Mouse (Mus musculus) forebrain, embryonic 10.5 days (tissue): Measurements from ENCODE around the gene Scamp5. TPM values are rescaled to one million over a fixed set of nuclear protein-coding genes. Genes with fewer than 3 reads are reported as not detected.

Experiments used
- DNase-seq: peaks from one replicate; pipeline ENCODE4 v3.0.0-alpha.2; 2017; ENCODE audit warnings: low spot score; ENCODE audit errors: extremely low spot score
- H3K27ac ChIP-seq: fragments of 300-500 bp; sonication (generic); 2 replicates; pipeline ENCODE4 v1.5.1; 2016; ENCODE audit warnings: mild to moderate bottlenecking
- H3K27me3 ChIP-seq: fragments of 300-500 bp; sonication (generic); 2 replicates; pipeline ENCODE4 v1.6.1; 2016; ENCODE audit warnings: mild to moderate bottlenecking; ENCODE audit not compliant: poor library complexity, severe bottlenecking
- H3K36me3 ChIP-seq: fragments of 300-500 bp; sonication (generic); replicated peaks from 2 replicates; pipeline ENCODE4 v1.6.1; 2016; ENCODE audit warnings: mild to moderate bottlenecking, moderate library complexity
- H3K4me1 ChIP-seq: fragments of 300-500 bp; sonication (generic); 2 replicates; pipeline ENCODE4 v1.6.1; 2016
- H3K4me3 ChIP-seq: fragments of 300-500 bp; sonication (generic); 2 replicates; pipeline ENCODE4 v1.5.1; 2016; ENCODE audit warnings: mild to moderate bottlenecking, moderate library complexity
- H3K9me3 ChIP-seq: fragments of 300-500 bp; sonication (generic); 2 replicates; pipeline ENCODE4 v1.6.1; 2016; ENCODE audit warnings: mild to moderate bottlenecking, moderate library complexity
- WGBS: fragments of 180-500 bp; shearing (Covaris S2); methylation state at CpG from one replicate; pipeline ENCODE4 v1.1.7; 2016; 5-methylcytosine and 5-hydroxymethylcytosine counted together
- polyA plus RNA-seq: library from polyadenylated mRNA; unstranded; fragments of >200 nt; fragmentation: Nextera tagmentation; extraction: Ambion mirVana; gene quantifications from 2 replicates; pipeline ENCODE4 v1.2.1, GENCODE M21; 2016

Scamp5 gene
- polyA plus RNA-seq, 1 experiment from 2014 or later: 15.5 TPM

- Histone ChIP-seq H3K27me3 (no peaks in the 10 kb centered on the region), H3K4me1 (no peaks in the 10 kb centered on the region), H3K36me3 (no peaks in the 10 kb centered on the region), H3K27ac (no peak overlapping the region), H3K4me3 (no peak overlapping the region), H3K9me3 (peaks cover 19% of the 10 kb centered on the region)
- no peak for DNase-seq
- 94% methylated on average over 2 of the region's 2 CpGs for WGBS
Measured at GRCm38 (mm10) chr9:57398773-57399172, 69.1 kb downstream of the Scamp5 start.

GRCm38 (mm10) chr9:57392892-57393291 lies 75.0 kb downstream of the Scamp5 start:
- no peak overlapping the region for H3K4me3 ChIP-seq
- H3K36me3 ChIP-seq: no peaks in the 10 kb centered on the region
- 85% methylated on average over 1 of the region's 1 CpGs for WGBS
- no peak for DNase-seq
- no peak overlapping the region for H3K27ac ChIP-seq
- H3K27me3 ChIP-seq: no peaks in the 10 kb centered on the region
- H3K9me3 ChIP-seq: no peaks in the 10 kb centered on the region
- no peaks in the 10 kb centered on the region for H3K4me1 ChIP-seq

Other genes with a start within 250 kb of the Scamp5 start
- 0.05 TPM in 1 of 2 replicates, not detected in the other for gene Trcg1, start 231.5 kb downstream of the Scamp5 start, polyA plus RNA-seq
- gene 1700017B05Rik, start 205.4 kb downstream of the Scamp5 start, polyA plus RNA-seq: 14.8 and 15.6 TPM in 2 replicates
- gene Ppcdc, start 27.9 kb downstream of the Scamp5 start, polyA plus RNA-seq: 24.8 and 25.6 TPM in 2 replicates
- gene Rpp25, start 36.0 kb upstream of the Scamp5 start, polyA plus RNA-seq: 1.2 and 1.4 TPM in 2 replicates
- gene Cox5a, start 53.2 kb upstream of the Scamp5 start, polyA plus RNA-seq: 686 and 693 TPM in 2 replicates
- gene Fam219b, start 69.5 kb upstream of the Scamp5 start, polyA plus RNA-seq: 17.7 and 18.7 TPM in 2 replicates
- 63.2 and 66.9 TPM in 2 replicates for gene Mpi, start 84.7 kb upstream of the Scamp5 start, polyA plus RNA-seq
- 51.1 and 52.8 TPM in 2 replicates for gene Scamp2, start 92.9 kb upstream of the Scamp5 start, polyA plus RNA-seq
- 12.8 and 14.7 TPM in 2 replicates for gene Ulk3, start 121.4 kb upstream of the Scamp5 start, polyA plus RNA-seq
- gene Cplx3, start 138.2 kb upstream of the Scamp5 start, polyA plus RNA-seq: 1.9 and 2.9 TPM in 2 replicates
- gene Lman1l, start 152.7 kb upstream of the Scamp5 start, polyA plus RNA-seq: not detected in 2 replicates
- 28.8 and 33.9 TPM in 2 replicates for gene Csk, start 185.6 kb upstream of the Scamp5 start, polyA plus RNA-seq
- not detected in 2 replicates for gene Cyp1a2, start 215.6 kb upstream of the Scamp5 start, polyA plus RNA-seq
- gene Cyp1a1, start 219.9 kb upstream of the Scamp5 start, polyA plus RNA-seq: 0.14 TPM in 1 of 2 replicates, not detected in the other
- gene Edc3, start 240.5 kb upstream of the Scamp5 start, polyA plus RNA-seq: 42.8 and 43.9 TPM in 2 replicates